Mouse (Mus musculus): ENCODE results near the gene Ccnt2. TPM values are rescaled to one million over a fixed set of nuclear protein-coding genes. Genes with fewer than 3 reads are reported as not detected.
A peak's percentile ranks its signal among the peaks of the same experiment; 100 is the strongest.

The Ccnt2 gene
- total RNA-seq, 2 experiments from 2014 or later = 58.5 to 63.5 TPM

DNA sequence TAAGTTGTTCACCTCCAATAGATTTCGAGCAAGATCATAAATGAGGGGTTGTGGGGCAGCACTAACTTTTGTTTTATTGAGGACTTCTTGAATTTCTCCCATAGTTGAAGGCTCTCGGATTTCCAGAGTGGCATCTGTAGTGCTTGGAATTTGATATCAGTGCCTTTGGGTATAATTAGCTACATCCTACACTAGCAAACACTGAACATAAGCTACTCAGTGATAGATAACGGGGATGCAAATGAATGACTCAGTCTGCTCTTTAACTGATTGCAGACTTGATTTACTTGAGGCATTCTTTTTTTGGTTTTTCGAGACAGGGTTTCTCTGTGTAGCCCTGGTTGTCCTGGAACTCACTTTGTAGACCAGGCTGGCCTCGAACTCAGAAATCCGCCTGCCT is 15.0 kb downstream of the Ccnt2 start:
- peak in 1 of 2 experiments; percentile 47 for DNase-seq (ENCODE audit: low spot score in 2 of 2)

DNA sequence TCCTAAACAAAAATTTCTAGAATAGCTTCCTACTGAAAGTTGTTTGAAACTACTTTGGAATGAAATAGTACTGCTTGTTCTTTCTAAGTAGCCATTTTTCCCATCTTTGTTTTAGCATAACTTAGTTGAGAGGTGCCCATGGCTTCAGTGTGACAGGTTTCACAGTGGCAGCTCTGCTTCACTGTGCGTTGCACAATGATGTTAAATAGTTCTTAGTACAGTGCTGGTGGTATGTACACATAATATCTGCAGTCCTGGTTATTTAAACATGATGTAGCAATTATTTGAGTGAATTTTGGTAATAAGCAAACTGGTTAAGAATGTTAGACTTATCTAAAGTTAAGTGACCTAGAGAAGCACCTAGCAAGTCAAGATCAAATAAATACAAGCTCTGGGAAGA is 19.5 kb downstream of the Ccnt2 start:
- DNase-seq (ENCODE audit: low spot score in 2 of 2) = no peak

DNA sequence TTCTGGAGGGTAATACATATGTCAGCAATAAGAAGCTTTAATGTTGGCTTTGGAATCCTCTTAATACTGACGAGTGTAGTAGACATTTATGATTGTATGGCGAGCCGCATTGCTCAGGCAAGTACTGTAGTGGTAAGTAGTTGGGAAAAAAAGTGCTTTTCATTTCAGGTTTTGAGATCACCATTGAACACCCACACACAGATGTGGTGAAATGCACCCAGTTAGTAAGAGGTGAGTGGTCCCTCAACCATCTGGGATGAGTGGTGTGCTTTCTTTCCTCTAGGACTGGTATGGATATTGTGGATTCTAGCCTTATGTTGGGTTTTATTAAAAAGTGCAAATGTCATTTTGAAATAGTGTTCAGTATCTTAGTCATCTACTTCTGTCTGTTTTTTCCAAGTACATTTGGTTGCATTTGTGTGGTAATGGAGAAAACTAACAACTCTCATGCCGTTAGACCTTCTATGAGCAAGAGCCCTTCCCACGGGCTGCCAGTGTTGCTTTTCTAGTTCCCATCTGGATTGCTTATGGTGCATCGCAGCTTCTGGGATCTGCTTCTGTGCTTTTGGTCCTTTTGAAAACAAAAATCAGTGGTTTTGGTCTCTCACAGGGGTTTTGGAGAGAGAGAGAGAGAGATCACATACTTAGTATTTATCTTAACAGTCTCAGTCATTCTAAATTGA is 21.3 kb downstream of the Ccnt2 start:
- peak in 1 of 2 experiments; percentile 42 for DNase-seq (ENCODE audit: low spot score in 2 of 2)

DNA sequence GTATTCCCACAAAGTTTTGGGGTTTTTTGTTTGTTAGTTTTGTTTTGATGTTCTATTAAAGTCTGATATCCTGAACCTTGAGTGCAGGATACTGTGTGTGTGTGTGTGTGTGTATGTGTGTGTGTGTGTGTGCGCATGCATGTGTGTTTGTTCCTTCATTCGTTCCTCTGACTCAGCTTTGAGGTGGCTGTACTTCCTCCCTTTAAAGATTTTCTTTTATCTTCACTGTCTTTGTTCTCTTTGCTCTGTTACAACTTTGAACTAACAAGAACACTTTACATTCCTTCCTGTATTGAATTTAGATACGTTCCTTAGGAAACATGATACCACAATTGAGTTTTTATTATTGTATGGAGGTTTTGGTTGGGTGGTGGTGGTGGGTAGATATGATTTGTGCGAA is 22.4 kb downstream of the Ccnt2 start:
- no peak for DNase-seq (ENCODE audit: low spot score in 2 of 2)

DNA sequence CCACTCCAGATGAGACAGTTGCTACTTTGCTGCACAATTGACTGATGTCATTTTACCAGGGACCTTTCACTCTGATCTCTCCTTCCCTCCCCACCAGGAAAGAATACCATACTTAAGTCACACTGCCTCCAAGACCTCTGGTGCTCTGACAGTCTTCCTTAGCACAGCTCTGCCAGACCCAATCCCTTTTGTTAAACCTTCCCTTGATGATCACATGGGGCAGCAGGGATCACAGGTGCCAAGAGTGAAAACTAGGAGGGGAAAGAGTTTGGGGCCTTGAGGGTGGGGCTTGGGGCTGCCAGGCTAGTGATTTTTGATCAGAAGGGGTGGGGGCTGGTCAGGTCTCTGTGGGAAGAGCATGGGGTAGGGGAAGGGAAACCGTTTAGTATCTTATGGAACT is 22.8 kb downstream of the Ccnt2 start:
- no peak for DNase-seq (ENCODE audit: low spot score in 2 of 2)

DNA sequence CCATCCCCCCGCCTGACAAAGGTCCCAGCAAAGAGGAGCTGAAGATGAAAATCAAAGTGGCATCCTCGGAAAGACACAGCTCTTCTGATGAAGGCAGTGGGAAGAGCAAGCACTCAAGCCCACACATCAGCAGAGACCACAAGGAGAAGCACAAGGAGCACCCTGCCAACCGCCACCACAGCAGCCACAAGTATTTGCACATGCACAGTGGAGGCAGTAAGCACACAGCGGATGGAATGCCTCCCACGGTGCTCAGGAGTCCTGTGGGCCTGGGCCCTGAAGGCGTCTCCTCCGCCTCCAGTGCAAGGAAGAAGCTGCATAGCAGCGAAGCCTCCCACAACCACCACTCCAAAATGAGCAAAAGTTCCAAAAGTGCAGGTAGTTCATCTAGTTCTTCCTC is 29.0 kb downstream of the Ccnt2 start:
- DNase-seq (ENCODE audit: low spot score in 2 of 2) = no peak

DNA sequence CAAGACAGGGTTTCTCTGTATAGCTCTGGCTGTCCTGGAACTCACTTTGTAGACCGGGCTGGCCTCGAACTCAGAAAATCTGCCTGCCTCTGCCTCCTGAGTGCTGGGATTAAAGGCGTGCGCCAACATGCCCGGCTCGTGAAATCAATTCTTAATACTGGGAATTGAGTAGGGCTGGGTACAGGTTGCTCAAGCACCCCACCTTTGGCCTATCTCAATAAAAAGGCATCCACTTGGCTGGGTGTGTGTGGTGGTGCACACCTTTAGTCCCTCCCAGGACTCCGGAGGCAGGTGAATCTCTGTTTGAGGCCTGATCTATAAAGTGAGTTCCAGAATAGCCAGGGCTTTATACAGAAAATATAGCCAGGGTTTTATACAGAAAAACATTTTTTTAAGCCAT is 34.7 kb downstream of the Ccnt2 start:
- no peak for DNase-seq (ENCODE audit: low spot score in 2 of 2)

DNA sequence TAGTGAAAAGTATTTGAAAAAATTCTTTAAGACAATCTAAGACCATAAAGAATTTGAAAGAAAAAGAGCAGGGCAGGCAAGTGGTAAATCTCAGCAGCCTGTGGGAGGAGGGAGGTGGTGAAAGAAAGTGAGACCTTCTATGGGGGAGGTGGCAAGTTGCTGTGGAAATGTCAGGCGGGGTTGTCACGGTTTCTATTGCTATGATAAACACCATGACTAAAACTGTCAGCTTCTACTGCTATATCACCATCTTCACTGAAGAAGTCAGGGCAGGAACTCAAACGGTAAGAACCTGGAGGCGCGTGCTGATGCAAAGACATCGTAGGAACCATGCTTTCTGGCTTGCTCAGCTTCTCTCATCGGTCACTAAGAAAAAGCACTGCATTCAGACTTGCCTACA is 39.0 kb downstream of the Ccnt2 start:
- no peak for DNase-seq (ENCODE audit: low spot score in 2 of 2)

DNA sequence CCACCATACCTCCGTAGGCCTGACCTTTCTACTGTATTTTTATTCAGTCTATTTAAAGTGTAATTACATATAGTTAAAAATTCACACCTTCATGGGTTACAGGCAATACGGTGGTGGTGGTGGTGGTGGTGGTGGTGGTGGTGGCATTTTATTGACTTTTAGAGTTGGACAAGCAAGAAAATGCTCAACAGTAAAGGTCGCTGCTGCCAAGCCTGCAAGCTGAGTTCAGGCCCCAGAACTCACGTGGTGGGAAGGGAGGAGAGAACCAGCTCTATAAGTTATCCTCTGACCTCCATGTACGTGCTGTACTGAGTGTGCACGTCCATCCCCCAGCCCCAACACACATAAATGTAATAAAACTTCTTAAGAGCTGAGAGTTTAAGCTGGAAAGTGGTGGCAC is 42.4 kb downstream of the Ccnt2 start:
- no peak for DNase-seq (ENCODE audit: low spot score in 2 of 2)

DNA sequence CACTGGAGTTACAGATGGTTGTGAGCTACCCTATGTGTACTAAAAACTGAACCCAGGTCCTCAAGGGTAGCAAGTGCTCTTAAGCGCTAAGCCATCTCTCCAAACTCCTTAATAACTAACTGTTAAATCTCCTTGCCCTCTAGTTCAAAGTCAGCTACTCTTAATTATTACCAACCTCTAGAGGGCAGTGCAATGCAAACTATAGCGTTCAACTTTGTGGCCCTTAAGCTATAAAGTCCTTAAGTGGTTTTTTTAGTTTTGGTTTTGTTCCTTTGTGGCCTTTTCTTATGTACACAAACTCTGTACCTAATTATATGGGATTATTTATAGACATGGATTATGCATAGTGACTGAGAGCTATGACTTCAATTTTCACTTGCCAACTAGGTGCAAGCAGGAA is 53.4 kb downstream of the Ccnt2 start:
- peak in 1 of 2 experiments; percentile 67 for DNase-seq (ENCODE audit: low spot score in 2 of 2)

DNA sequence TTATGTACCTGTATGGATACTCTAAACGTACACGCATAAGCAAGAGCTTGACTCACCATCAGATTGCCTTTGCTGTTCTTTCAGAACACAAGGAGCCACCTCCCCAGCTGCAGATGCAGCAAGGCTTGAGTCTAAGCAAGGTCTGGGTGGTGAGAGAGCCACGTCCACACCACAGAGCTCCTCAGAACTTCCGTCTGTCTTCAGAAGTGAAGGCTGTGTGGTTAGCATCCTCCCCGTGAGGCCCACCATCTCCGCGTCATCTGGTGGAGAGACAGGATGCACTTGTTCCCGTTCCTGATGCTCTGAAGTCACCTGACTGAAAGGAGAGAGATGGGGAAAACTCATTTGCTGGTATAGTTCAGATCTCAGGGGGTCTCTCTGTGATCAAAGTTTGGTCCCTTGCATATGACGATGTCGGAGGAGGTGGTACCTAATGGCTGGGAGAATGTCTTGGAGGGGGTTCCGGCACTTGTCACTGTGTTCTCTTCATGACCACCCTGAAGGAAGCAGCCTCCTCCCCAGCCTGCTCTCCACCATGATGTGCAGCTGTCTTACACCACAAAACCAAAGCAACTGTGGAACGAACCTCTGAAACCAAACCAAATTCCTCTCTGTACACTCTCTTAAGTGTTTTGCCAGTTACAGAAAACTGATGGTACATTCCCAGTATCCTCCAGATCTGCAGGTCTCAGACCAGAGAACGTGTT is 56.4 kb downstream of the Ccnt2 start:
- DNase-seq (ENCODE audit: low spot score in 2 of 2) = no peak

DNA sequence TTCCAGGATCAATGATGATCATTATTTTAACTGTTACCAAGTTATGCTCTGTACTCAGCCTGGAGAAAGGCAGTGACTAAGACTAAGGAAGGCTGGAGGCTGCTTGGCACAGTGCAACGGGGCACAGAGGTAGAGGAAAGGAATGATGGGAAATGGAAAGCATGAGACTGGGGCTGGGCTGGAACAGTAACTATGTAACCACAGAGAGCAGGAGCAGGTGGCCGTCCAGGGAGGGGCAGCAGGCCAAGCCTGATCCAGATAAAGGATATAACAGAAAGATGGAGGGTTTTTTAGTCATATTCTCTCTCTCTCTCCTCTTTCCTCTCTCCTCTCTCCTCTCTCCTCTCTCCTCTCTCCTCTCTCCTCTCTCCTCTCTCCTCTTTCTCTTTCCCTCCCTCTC is 59.8 kb downstream of the Ccnt2 start:
- DNase-seq (ENCODE audit: low spot score in 2 of 2) = no peak

DNA sequence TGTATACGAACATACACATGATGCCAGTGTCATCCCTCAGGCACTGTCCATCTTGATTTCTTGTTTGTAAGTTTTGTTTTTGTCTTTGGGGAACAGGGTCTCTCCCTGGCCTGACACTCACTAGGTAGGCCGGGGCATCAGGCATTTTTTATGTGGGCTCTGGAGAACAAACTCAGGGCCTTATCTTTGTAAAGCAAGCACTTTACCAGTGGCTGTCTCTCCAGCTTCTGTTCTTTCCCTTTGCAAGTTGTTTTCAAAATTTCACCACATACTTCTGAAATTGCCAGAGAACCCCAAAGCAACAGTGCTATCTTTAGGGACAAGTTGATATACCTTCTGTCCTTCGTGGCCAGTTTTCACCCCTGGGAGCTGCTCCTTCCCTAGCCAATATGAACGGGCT is 60.2 kb downstream of the Ccnt2 start:
- no peak for DNase-seq (ENCODE audit: low spot score in 2 of 2)

DNA sequence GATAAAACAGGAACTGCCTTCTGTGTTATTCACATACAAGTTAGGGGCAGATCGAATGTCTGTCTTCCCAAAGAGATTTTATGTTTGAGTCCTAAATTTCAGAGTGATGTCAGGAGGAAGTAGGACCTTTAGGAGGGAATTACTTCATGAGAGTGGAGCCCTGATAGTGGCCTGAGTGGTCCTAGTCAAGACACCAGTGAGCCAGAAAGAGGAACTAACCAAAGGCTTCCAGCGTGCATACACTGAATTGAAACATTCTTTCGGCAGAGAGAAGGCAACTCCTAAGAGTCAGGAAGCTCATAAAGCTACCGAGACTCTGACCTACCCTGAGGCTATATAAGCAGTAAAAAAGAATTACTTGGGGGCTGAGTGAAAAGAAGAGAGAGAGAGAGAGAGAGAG is 62.7 kb downstream of the Ccnt2 start:
- no peak for DNase-seq (ENCODE audit: low spot score in 2 of 2)

DNA sequence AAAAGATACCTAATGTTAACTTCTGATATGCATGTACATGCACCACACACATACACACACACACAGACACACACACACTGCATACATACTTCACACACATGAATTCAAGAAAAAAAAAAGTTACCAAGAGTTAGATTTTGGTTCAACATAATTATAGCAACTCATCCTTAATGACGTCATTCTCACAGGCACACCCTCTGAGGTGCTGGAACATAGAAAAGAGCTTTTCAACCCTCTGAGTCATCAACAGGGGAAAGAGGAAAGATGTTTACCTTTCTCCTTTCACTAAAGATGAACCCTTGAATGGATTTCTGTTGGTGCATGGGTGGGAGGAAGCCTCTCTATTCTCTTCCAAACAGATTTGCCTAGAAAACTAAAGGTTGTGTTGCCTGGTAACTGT is 64.6 kb downstream of the Ccnt2 start:
- no peak for DNase-seq (ENCODE audit: low spot score in 2 of 2)

DNA sequence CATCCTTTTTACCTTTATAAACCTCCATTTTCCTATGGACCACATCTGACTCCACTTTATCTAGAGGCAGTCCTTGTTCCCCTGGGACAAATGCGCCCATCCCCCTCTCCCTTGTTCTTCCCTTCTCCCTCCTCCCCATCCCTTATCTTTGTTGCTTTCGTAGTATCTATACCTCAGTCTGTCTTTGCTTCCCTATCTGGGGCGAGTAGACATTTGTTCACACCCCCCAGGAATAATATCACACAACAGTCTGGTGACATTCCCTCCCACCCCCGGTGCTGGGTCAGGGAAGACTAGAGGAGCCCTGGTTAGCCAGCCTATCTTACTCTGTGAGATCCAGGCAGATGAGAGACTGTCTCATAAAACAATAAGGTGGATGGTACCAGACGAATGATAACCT is 71.5 kb downstream of the Ccnt2 start:
- no peak for DNase-seq (ENCODE audit: low spot score in 2 of 2)

DNA sequence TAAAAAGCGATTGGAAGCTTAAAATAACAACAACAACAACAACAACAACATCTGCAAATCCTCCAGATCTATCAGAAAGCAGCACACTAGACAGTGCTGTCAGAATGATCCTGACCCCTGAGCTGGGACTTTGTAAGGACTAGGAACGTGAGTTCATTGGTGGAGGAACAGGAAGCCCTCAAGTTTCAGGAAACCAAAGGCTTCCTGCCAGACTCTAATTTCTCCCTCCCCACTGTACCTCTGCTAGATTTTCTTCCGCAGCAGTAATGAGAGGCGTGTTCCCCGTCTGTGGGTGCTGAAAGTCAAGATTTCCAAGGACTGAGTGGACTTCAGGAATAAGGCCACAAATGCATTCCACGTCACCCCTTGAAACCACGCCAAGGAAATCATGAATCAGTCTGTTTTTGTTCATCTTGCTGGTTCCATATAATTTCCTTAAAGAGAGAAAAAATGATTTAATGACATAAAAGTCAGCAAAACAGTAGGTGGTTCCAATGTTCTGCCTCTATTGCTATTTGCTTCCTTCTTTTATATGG is 76.2 kb downstream of the Ccnt2 start:
- DNase-seq (ENCODE audit: low spot score in 2 of 2) = no peak

DNA sequence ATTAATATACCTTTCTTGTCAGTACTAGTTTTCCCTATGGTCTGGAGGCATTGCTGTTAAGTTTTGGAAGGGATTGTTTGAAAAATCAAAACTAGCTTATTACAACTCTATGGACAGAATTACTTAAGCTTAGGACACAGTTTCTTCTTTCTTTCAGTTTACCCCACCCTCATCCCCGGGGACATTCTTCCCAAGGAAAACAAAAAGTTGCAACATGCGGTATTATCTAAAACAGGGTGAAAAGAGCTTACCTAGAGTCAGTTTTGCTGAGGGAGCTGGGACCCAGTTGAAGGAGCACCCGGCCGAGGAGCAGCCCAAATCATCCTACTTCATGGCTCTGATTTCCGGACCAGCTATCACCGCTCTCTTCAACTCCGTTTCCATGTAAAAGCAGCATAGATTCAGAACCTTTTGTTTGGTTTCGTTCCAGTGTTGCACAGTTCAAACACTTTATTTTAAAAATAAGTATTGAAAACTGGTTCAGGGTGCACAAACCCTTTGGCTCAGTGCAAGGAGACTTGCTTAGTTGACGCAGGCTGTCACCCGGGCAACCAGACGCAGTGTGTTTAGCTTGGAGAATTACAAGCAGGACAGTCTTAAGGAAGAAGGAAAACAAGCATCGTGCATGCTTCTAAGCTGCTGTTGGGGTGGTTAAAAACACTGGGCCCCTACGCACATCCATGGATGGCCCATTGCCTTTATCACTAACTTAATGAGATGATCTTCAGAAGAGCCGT is 80.7 kb downstream of the Ccnt2 start, which contains the start of gene Map3k19:
Map3k19 (minus strand) TSS at position 546 of the 737 bp plus-strand sequence.
- DNase-seq (ENCODE audit: low spot score in 2 of 2) = peak; percentile 27 to 61

All from layer of hippocampus, adult 18-20 months (tissue).